Mouse (Mus musculus) testis, adult 2 months (tissue): ENCODE measurements at regions not wholly inside any gene's neighbourhood (a gene's known extent, or its start where the extent isn't known, plus 50 kb on each side); places are given as distances from the start of the nearest gene placed in this dataset.

Experiments
- H3K27ac ChIP-seq: fragments of 200-500 bp; 2 replicates; pipeline ENCODE4 v1.5.1; 2012; ENCODE audit warnings: low read depth, low read length; ENCODE audit not compliant: control insufficient read depth, insufficient read depth
- H3K27me3 ChIP-seq: fragments of 200-500 bp; 2 replicates; pipeline ENCODE4 v1.6.1; 2012; ENCODE audit warnings: mild to moderate bottlenecking, low read length, moderate library complexity; ENCODE audit not compliant: control insufficient read depth, insufficient read depth
- H3K36me3 ChIP-seq: fragments of 200-500 bp; 2 replicates; pipeline ENCODE4 v1.6.1; 2012; ENCODE audit warnings: mild to moderate bottlenecking, low read length; ENCODE audit not compliant: control insufficient read depth, insufficient read depth
- H3K4me1 ChIP-seq: fragments of 200-500 bp; 2 replicates; pipeline ENCODE4 v1.6.1; 2012; ENCODE audit warnings: low read length; ENCODE audit not compliant: control insufficient read depth, insufficient read depth
- H3K4me3 ChIP-seq: fragments of 200-500 bp; 2 replicates; pipeline ENCODE4 v1.5.1; 2012; ENCODE audit warnings: low read depth, mild to moderate bottlenecking, low read length, moderate library complexity, mixed read lengths; ENCODE audit not compliant: control insufficient read depth
- CTCF ChIP-seq: fragments of 200-500 bp; IDR thresholded peaks from 2 replicates; pipeline ENCODE4 v1.5.1; 2012; ENCODE audit warnings: low read depth, mild to moderate bottlenecking, inconsistent platforms, low read length, moderate library complexity; ENCODE audit not compliant: control insufficient read depth, insufficient read depth, insufficient replicate concordance
- POLR2A ChIP-seq: fragments of 200-500 bp; IDR thresholded peaks from 2 replicates; pipeline ENCODE4 v1.6.1; 2012; ENCODE audit warnings: low read depth, mild to moderate bottlenecking, inconsistent platforms, low read length, moderate library complexity; ENCODE audit not compliant: control insufficient read depth

- H3K27ac ChIP-seq = no peak overlapping the region
- H3K4me1 ChIP-seq = no peaks in the 10 kb centered on the region
- H3K4me3 ChIP-seq = no peak overlapping the region
- no peaks in the 10 kb centered on the region for H3K36me3 ChIP-seq
- no peak for TF ChIP-seq CTCF
- no peak for TF ChIP-seq POLR2A
- H3K27me3 ChIP-seq = no peaks in the 10 kb centered on the region
Measured at GRCm38 (mm10) chr13:44437709-44438108, 291.6 kb upstream of the Jarid2 start.

- TF ChIP-seq CTCF = no peak
- no peak for TF ChIP-seq POLR2A
- H3K4me3 ChIP-seq = no peak overlapping the region
- H3K27me3 ChIP-seq = no peaks in the 10 kb centered on the region
Measured at GRCm38 (mm10) chr13:44441061-44441460, 288.2 kb upstream of the Jarid2 start.

GRCm38 (mm10) chr13:44449216-44449830 lies 280.0 kb upstream of the Jarid2 start:
- no peak overlapping the region for H3K4me3 ChIP-seq
- H3K27me3 ChIP-seq = no peaks in the 10 kb centered on the region
- H3K4me1 ChIP-seq = no peaks in the 10 kb centered on the region
- no peaks in the 10 kb centered on the region for H3K36me3 ChIP-seq
- H3K27ac ChIP-seq = no peak overlapping the region
- no peak for TF ChIP-seq POLR2A
- no peak for TF ChIP-seq CTCF

More at GRCm38 (mm10) chr13:44441061-44441460, 288.2 kb upstream of the Jarid2 start:
- no peaks in the 10 kb centered on the region for H3K4me1 ChIP-seq
- no peaks in the 10 kb centered on the region for H3K36me3 ChIP-seq
- no peak overlapping the region for H3K27ac ChIP-seq

- Histone ChIP-seq H3K27ac (no peak overlapping the region), H3K4me1 (no peaks in the 10 kb centered on the region), H3K36me3 (no peaks in the 10 kb centered on the region), H3K27me3 (no peaks in the 10 kb centered on the region), H3K4me3 (no peak overlapping the region)
- no peak for TF ChIP-seq POLR2A
- TF ChIP-seq CTCF = no peak
Measured at GRCm38 (mm10) chr13:44451224-44451623, 278.1 kb upstream of the Jarid2 start.

GRCm38 (mm10) chr13:44453131-44453530 lies 276.1 kb upstream of the Jarid2 start:
- Histone ChIP-seq H3K36me3 (no peaks in the 10 kb centered on the region), H3K27ac (no peak overlapping the region), H3K4me3 (no peak overlapping the region), H3K4me1 (no peaks in the 10 kb centered on the region), H3K27me3 (no peaks in the 10 kb centered on the region)
- TF ChIP-seq POLR2A (no peak), CTCF (no peak)

- no peaks in the 10 kb centered on the region for H3K4me1 ChIP-seq
Measured at GRCm38 (mm10) chr13:44454136-44454535, 275.1 kb upstream of the Jarid2 start.

GRCm38 (mm10) chr13:44455193-44455592 lies 274.1 kb upstream of the Jarid2 start:
- Histone ChIP-seq H3K27ac (no peak overlapping the region), H3K4me3 (no peak overlapping the region), H3K27me3 (no peaks in the 10 kb centered on the region), H3K36me3 (no peaks in the 10 kb centered on the region), H3K4me1 (no peaks in the 10 kb centered on the region)
- TF ChIP-seq CTCF (no peak), POLR2A (no peak)

More at GRCm38 (mm10) chr13:44454136-44454535, 275.1 kb upstream of the Jarid2 start:
- no peak for TF ChIP-seq POLR2A
- TF ChIP-seq CTCF = no peak
- H3K27me3 ChIP-seq = no peaks in the 10 kb centered on the region
- no peaks in the 10 kb centered on the region for H3K36me3 ChIP-seq
- no peak overlapping the region for H3K4me3 ChIP-seq
- H3K27ac ChIP-seq = no peak overlapping the region

- H3K36me3 ChIP-seq = no peaks in the 10 kb centered on the region
- no peaks in the 10 kb centered on the region for H3K4me1 ChIP-seq
- no peak overlapping the region for H3K4me3 ChIP-seq
- no peak overlapping the region for H3K27ac ChIP-seq
- H3K27me3 ChIP-seq = no peaks in the 10 kb centered on the region
- TF ChIP-seq CTCF (no peak), POLR2A (no peak)
Measured at GRCm38 (mm10) chr13:44458744-44459143, 270.5 kb upstream of the Jarid2 start.
